Mouse (Mus musculus): ENCODE results near the gene Ddx19a.

GRCm38 (mm10) chr8:110933272-110933671, 64.3 kb downstream of the Ddx19a start:
- no peak for TF ChIP-seq USF1 (IDR thresholded peaks at IDR 0.05; ENCODE audit: low read depth)
- no peak for TF ChIP-seq POLR2A (IDR thresholded peaks at IDR 0.05; ENCODE audit: insufficient read length, low read depth)
- TF ChIP-seq REST (IDR thresholded peaks at IDR 0.05; ENCODE audit: insufficient read depth, insufficient read length): no peak
- TF ChIP-seq POLR2AphosphoS2 (IDR thresholded peaks at IDR 0.05; ENCODE audit: insufficient read length, low read depth): no peak
- no peak for TF ChIP-seq CEBPB (IDR thresholded peaks at IDR 0.05; ENCODE audit: insufficient read depth, poor library complexity, severe bottlenecking)
- TF ChIP-seq MYOG (IDR thresholded peaks at IDR 0.05; ENCODE audit: control insufficient read depth in 1 of 3, insufficient read depth in 1 of 3, insufficient read length in 2 of 3, low read depth in 2 of 3): no peak
- TF ChIP-seq MAX (IDR thresholded peaks at IDR 0.05; ENCODE audit: low read depth): no peak
- no peak for TF ChIP-seq MYOD1 (IDR thresholded peaks at IDR 0.05; ENCODE audit: control insufficient read depth in 1 of 3, insufficient read length in 2 of 3, low read depth in 2 of 3)

Measured in myocyte (in vitro differentiated cells).